Mouse (Mus musculus) heart, adult 10 weeks (tissue): Measurements from ENCODE around the gene Gfap. TPM values are rescaled to one million over a fixed set of nuclear protein-coding genes. Genes with fewer than 3 reads are reported as not detected.

Experiments used
- polyA plus RNA-seq: library from polyadenylated mRNA; stranded (reverse); fragments of 350-450 nt; fragmentation: Illumina TruSeq; extraction: RNeasy Lipid Tissue Mini Kit (QIAGEN cat#74804); gene quantifications from one replicate; pipeline ENCODE4 v1.2.3, GENCODE M21; 2014; ENCODE audit warnings: low read depth, low replicate concordance

Gfap gene
- not detected for polyA plus RNA-seq

GRCm38 (mm10) chr11:102900763-102901162 is at the start of gene Gfap:
Gfap (minus strand) TSS chr11:102900912.

GRCm38 (mm10) chr11:102946265-102946991 is 45.7 kb upstream of the Gfap start, which contains the start of gene C1ql1:
C1ql1 (minus strand) TSS chr11:102946688.

GRCm38 (mm10) chr11:102924557-102925350 is 24.0 kb upstream of the Gfap start, which contains the start of gene Kif18b:
Kif18b (minus strand) TSS chr11:102925124.

GRCm38 (mm10) chr11:102884616-102885219 is 16.0 kb downstream of the Gfap start, which contains the start of gene Fam187a:
Fam187a (plus strand) TSS chr11:102885169.

GRCm38 (mm10) chr11:102880585-102881313 is 20.0 kb downstream of the Gfap start, which contains the start of the genes Eftud2 and Ccdc103:
Eftud2 (minus strand) TSS chr11:102880985.
Ccdc103 (plus strand) TSS chr11:102881204.

Other genes starting within 250 kb of the Gfap start
- not detected for gene Meioc, start 237.2 kb downstream of the Gfap start, polyA plus RNA-seq
- gene Ccdc43, start 203.1 kb downstream of the Gfap start, polyA plus RNA-seq = 21.2 TPM
- 8.0 TPM for gene Adam11, start 139.5 kb downstream of the Gfap start, polyA plus RNA-seq
- 20.8 TPM for gene Gjc1, start 81.2 kb downstream of the Gfap start, polyA plus RNA-seq
- gene Higd1b, start 65.1 kb downstream of the Gfap start, polyA plus RNA-seq = 18.3 TPM
- 32.4 TPM for gene Eftud2, start 19.9 kb downstream of the Gfap start, polyA plus RNA-seq
- gene Ccdc103, start 19.7 kb downstream of the Gfap start, polyA plus RNA-seq = 0.42 TPM
- not detected for gene Fam187a, start 15.7 kb downstream of the Gfap start, polyA plus RNA-seq
- not detected for gene Kif18b, start 24.2 kb upstream of the Gfap start, polyA plus RNA-seq
- gene C1ql1, start 45.8 kb upstream of the Gfap start, polyA plus RNA-seq = not detected
- gene Nmt1, start 127.3 kb upstream of the Gfap start, polyA plus RNA-seq = 49.8 TPM
- 52.5 TPM for gene Dcakd, start 127.4 kb upstream of the Gfap start, polyA plus RNA-seq
- 17.6 TPM for gene Plcd3, start 200.7 kb upstream of the Gfap start, polyA plus RNA-seq
- 43.1 TPM for gene Acbd4, start 200.8 kb upstream of the Gfap start, polyA plus RNA-seq
- 18.4 TPM for gene Hexim1, start 215.3 kb upstream of the Gfap start, polyA plus RNA-seq
- 1.2 TPM for gene Hexim2, start 231.5 kb upstream of the Gfap start, polyA plus RNA-seq